18 mouse cellular contexts compared by ENCODE assay signal in genomic region chr4:51748404-51749064, GRCm38 (mm10).
DNase-seq lines count a peak whose midpoint lies in the region; ATAC-seq lines count a peak whose summit lies in the region.
"Had no signal": no experiment of that assay in that cellular context is flagged by ENCODE, and none has a peak within 500 bp of the region (broad histone marks: within the 10 kb centered on the region; RNA-seq: fewer than 3 reads in every experiment).

No protein-coding gene starts in this region.

- ATAC-seq in frontal cortex, adult (ENCODE audit: low TSS enrichment) = peak; percentile 89
- ATAC-seq: activated CD4-positive, CD25-positive, alpha-beta regulatory T cell, adult 4 months; forebrain, embryonic 15.5 days had no signal

- intact Hi-C loops in left cerebral cortex, postnatal 25 days (cut with DNase I) = no loop called here
- intact Hi-C loops in left cerebral cortex, postnatal 36 days (cut with DNase I) = no loop called here

- peak; percentile 3 to 5 for DNase-seq in cerebellum, adult 18-20 months
- no peak for DNase-seq in cerebellum, adult 11 months
- no peak for DNase-seq in frontal cortex, postnatal 10 days (ENCODE audit: low spot score in 2 of 2)
- DNase-seq in left cerebral cortex, postnatal 25 days (ENCODE audit: low spot score in 2 of 2) = peak; percentile 3 to 46
- DNase-seq in left cerebral cortex, postnatal 36 days (ENCODE audit: low spot score in 2 of 2) = no peak
- peak; percentile 4 for DNase-seq in right cerebral cortex, adult 18-20 months
- no peak for DNase-seq in right cerebral cortex, postnatal 10 days (ENCODE audit: low spot score in 2 of 2)
- DNase-seq: adrenal gland, adult 8-10 months; adrenal gland, postnatal 25 days; cerebellum, adult 8-10 months; cerebellum, postnatal 25 days; gastrocnemius, postnatal 25 days; heart, adult 18-20 months; heart, postnatal 10 days; heart, postnatal 36 days had no signal

Comparison
In these comparisons a context has a peak if more than half of its experiments do, and no peak if none do; other contexts are left out.
1. DNase-seq: peak in cerebellum, adult 18-20 months (2 of 2), left cerebral cortex, postnatal 25 days (2 of 2) and right cerebral cortex, adult 18-20 months (single experiment); none in cerebellum, adult 11 months (single experiment), frontal cortex, postnatal 10 days (0 of 2), left cerebral cortex, postnatal 36 days (0 of 2) and right cerebral cortex, postnatal 10 days (0 of 2).